Mouse (Mus musculus) midbrain, embryonic 16.5 days (tissue): ENCODE results near the gene Gimap7. TPM values are rescaled to one million over a fixed set of nuclear protein-coding genes. Genes with fewer than 3 reads are reported as not detected.

ENCODE experiments used
- ATAC-seq: fragments of 200-750 bp; cut with Nextera tagmentation; 2 replicates; pipeline ENCODE4 v1.8.0; 2017; ENCODE audit warnings: moderate TSS enrichment
- H3K27ac ChIP-seq: fragments of 300-500 bp; sonication (generic); 2 replicates; pipeline ENCODE4 v1.5.1; 2014; ENCODE audit warnings: mild to moderate bottlenecking, low read length, mixed read lengths
- H3K27me3 ChIP-seq: fragments of 300-500 bp; sonication (generic); 2 replicates; pipeline ENCODE4 v1.6.1; 2014; ENCODE audit warnings: low read depth, low read length, mixed read lengths; ENCODE audit not compliant: control insufficient read depth, insufficient read depth
- H3K36me3 ChIP-seq: fragments of 300-500 bp; sonication (generic); 2 replicates; pipeline ENCODE4 v1.6.1; 2014; ENCODE audit warnings: mild to moderate bottlenecking, low read length, moderate library complexity, mixed read lengths; ENCODE audit not compliant: control insufficient read depth, insufficient read depth
- H3K4me1 ChIP-seq: fragments of 300-500 bp; sonication (generic); 2 replicates; pipeline ENCODE4 v1.6.1; 2014; ENCODE audit warnings: mild to moderate bottlenecking, low read length, mixed read lengths; ENCODE audit not compliant: control insufficient read depth, insufficient read depth
- H3K4me2 ChIP-seq: fragments of 300-500 bp; sonication (generic); 2 replicates; pipeline ENCODE4 v1.6.1; 2014; ENCODE audit warnings: mild to moderate bottlenecking, low read length, mixed read lengths
- H3K4me3 ChIP-seq: fragments of 300-500 bp; sonication (generic); 2 replicates; pipeline ENCODE4 v1.5.1; 2014; ENCODE audit warnings: low read depth, mild to moderate bottlenecking, low read length, moderate library complexity, mixed read lengths
- H3K9ac ChIP-seq: fragments of 300-500 bp; sonication (generic); 2 replicates; pipeline ENCODE4 v1.6.1; 2014; ENCODE audit warnings: low read depth, low read length, mixed read lengths
- H3K9me3 ChIP-seq: fragments of 300-500 bp; sonication (generic); replicated peaks from 2 replicates; pipeline ENCODE4 v1.6.1; 2014; ENCODE audit warnings: mild to moderate bottlenecking, low read length, mixed read lengths; ENCODE audit not compliant: control insufficient read depth, poor library complexity, severe bottlenecking
- WGBS: fragments of 180-500 bp; shearing (Covaris S2); extraction: QIAGEN DNeasy Blood & Tissue Kit; methylation state at CpG from one replicate; pipeline ENCODE4 v1.1.7; 2014; 5-methylcytosine and 5-hydroxymethylcytosine counted together
- polyA plus RNA-seq: library from polyadenylated mRNA; unstranded; fragments of >200 nt; fragmentation: Nextera tagmentation; extraction: Ambion mirVana; gene quantifications from 2 replicates; pipeline ENCODE4 v1.2.1, GENCODE M21; 2015

Gene Gimap7
- polyA plus RNA-seq, 1 experiment from 2014 or later: not detected

- Histone ChIP-seq H3K4me2 (no peak overlapping the region), H3K27ac (no peak overlapping the region), H3K27me3 (no peaks in the 10 kb centered on the region), H3K4me3 (no peak overlapping the region), H3K9ac (no peak overlapping the region), H3K9me3 (no peaks in the 10 kb centered on the region), H3K4me1 (no peaks in the 10 kb centered on the region), H3K36me3 (no peaks in the 10 kb centered on the region)
- WGBS: 69% methylated on average over 5 of the region's 5 CpGs
- no peak for ATAC-seq
Measured at GRCm38 (mm10) chr6:48702601-48703000, 15.8 kb upstream of the Gimap7 start.

DNA sequence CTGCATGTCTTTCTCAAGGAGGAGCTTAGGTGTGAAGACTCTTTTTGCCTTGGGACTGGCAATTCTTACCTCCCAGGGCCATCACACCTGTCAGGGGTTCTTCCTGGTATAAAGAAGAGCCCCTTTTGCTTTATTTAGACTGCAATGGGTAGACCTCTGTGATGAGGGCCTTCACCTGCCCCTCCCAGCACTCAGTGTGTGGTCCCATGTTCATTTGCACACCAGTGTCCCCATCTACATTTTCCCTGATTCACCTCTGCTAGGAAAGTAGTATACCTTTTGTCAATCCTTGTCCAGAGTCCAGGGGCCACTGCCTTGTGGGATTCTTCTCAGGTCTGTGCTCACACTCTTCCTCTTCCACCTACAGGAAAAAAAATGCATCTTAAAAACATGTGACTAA is 14.3 kb upstream of the Gimap7 start:
- ATAC-seq: no peak

DNA sequence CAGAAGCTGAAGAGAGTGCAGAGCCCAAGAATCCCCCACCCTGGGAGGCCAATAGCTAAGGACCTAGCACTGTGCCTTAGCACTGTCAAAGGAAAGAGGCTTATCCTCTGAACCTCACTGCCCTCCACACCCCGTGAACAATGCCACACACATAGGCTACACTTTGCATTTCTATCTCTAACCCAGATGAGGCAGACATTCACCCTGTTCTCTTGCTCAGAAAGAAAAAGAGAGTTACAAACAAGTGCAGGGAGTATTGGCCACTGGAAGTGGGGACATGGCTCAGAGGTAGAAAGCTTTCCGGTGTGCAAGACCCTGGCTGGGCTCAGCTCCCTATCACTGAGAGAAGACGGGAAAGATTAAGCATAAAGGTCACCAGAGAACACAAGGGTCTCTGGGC is 12.3 kb upstream of the Gimap7 start:
- H3K4me2 ChIP-seq: no peak overlapping the region
- no peak overlapping the region for H3K9ac ChIP-seq
- no peaks in the 10 kb centered on the region for H3K27me3 ChIP-seq
- H3K27ac ChIP-seq: no peak overlapping the region
- WGBS: 39% methylated on average over 3 of the region's 3 CpGs
- no peaks in the 10 kb centered on the region for H3K9me3 ChIP-seq
- H3K36me3 ChIP-seq: no peaks in the 10 kb centered on the region
- H3K4me3 ChIP-seq: no peak overlapping the region
- no peak for ATAC-seq
- H3K4me1 ChIP-seq: no peaks in the 10 kb centered on the region

More for the DNA sequence above, 14.3 kb upstream of the Gimap7 start:
- Histone ChIP-seq H3K27me3 (no peaks in the 10 kb centered on the region), H3K4me3 (no peak overlapping the region), H3K9me3 (no peaks in the 10 kb centered on the region), H3K36me3 (no peaks in the 10 kb centered on the region), H3K27ac (no peak overlapping the region), H3K4me1 (no peaks in the 10 kb centered on the region), H3K4me2 (no peak overlapping the region), H3K9ac (no peak overlapping the region)

DNA sequence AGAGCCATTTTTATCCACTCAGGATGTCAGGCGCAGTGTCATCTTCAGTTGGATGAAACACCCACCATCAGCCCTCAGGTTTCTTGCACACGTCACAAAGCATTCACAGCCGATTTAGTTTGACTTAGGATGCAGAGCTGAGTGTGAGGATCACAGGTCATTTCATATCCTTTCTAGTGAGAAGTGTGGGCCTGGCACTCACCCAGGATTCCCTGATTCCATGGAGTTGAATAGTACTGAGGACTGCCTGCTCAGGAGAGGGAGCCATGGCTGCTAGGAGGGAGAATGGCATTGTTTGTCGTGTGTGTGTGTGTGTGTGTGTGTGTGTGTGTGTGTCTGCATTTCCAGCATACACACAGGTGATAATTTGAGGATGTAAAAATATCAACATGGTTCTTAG is 1.9 kb downstream of the Gimap7 start:
- Histone ChIP-seq H3K4me2 (no peak overlapping the region), H3K27me3 (no peaks in the 10 kb centered on the region), H3K36me3 (no peaks in the 10 kb centered on the region), H3K9me3 (no peaks in the 10 kb centered on the region), H3K27ac (no peak overlapping the region), H3K9ac (no peak overlapping the region), H3K4me1 (peaks cover 1% of the 10 kb centered on the region; the same call in 1 of the 2 replicates), H3K4me3 (no peak overlapping the region)
- 82% methylated on average over 4 of the region's 4 CpGs for WGBS
- no peak for ATAC-seq

GRCm38 (mm10) chr6:48723468-48723867 is 5.0 kb downstream of the Gimap7 start:
- Histone ChIP-seq H3K9ac (no peak overlapping the region), H3K27ac (no peak overlapping the region), H3K4me3 (no peak overlapping the region), H3K27me3 (no peaks in the 10 kb centered on the region), H3K36me3 (no peaks in the 10 kb centered on the region), H3K4me2 (no peak overlapping the region), H3K9me3 (no peaks in the 10 kb centered on the region), H3K4me1 (peaks cover 5% of the 10 kb centered on the region; the same call in 1 of the 2 replicates)
- WGBS: 87% methylated on average over 8 of the region's 8 CpGs
- no peak for ATAC-seq

GRCm38 (mm10) chr6:48725476-48725875 is 7.1 kb downstream of the Gimap7 start:
- no peak overlapping the region for H3K4me3 ChIP-seq
- H3K4me1 ChIP-seq: peaks cover 5% of the 10 kb centered on the region; the same call in 1 of the 2 replicates
- peak; percentile 64; the same call in 1 of the 2 replicates for ATAC-seq
- no peak overlapping the region for H3K4me2 ChIP-seq
- no peaks in the 10 kb centered on the region for H3K36me3 ChIP-seq
- no peak overlapping the region for H3K27ac ChIP-seq
- H3K9me3 ChIP-seq: no peaks in the 10 kb centered on the region
- 0% methylated on average over 1 of the region's 1 CpGs for WGBS
- no peak overlapping the region for H3K9ac ChIP-seq
- H3K27me3 ChIP-seq: no peaks in the 10 kb centered on the region

- Histone ChIP-seq H3K4me1 (peaks cover 5% of the 10 kb centered on the region; the same call in 1 of the 2 replicates), H3K4me3 (no peak overlapping the region), H3K27ac (no peak overlapping the region), H3K9me3 (no peaks in the 10 kb centered on the region), H3K9ac (no peak overlapping the region), H3K4me2 (no peak overlapping the region), H3K36me3 (no peaks in the 10 kb centered on the region), H3K27me3 (no peaks in the 10 kb centered on the region)
- WGBS: 97% methylated on average over 5 of the region's 5 CpGs
- no peak for ATAC-seq
Measured at GRCm38 (mm10) chr6:48727761-48728160, 9.3 kb downstream of the Gimap7 start.

DNA sequence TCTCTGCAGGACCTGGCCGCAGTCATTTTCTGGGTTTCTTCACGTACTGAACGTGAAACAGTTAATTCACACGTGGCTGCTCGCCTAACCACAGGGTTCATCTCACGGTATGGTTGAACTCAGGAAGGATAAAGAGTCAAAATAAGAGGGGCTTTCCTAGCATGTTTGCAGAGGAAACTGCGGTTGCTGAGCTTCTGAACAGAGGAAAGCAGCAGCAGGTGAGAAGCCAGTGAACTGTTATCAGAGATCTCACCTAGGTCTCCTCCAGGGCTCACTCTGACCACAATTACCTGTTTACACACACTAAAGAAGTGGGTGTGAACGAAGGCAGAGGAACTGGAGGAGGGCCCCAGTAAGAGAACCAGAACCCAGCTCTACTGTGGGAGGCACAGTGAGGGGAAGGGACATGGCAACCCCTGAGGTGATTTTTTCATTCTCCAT is 14.5 kb downstream of the Gimap7 start:
- Histone ChIP-seq H3K4me1 (no peaks in the 10 kb centered on the region), H3K9me3 (no peaks in the 10 kb centered on the region), H3K4me2 (no peak overlapping the region), H3K27ac (no peak overlapping the region), H3K27me3 (no peaks in the 10 kb centered on the region), H3K9ac (no peak overlapping the region), H3K36me3 (no peaks in the 10 kb centered on the region), H3K4me3 (no peak overlapping the region)
- WGBS: 54% methylated on average over 8 of the region's 8 CpGs
- ATAC-seq: no peak

- no peak overlapping the region for H3K9ac ChIP-seq
- H3K4me2 ChIP-seq: no peak overlapping the region
- ATAC-seq: no peak
- H3K27ac ChIP-seq: no peak overlapping the region
- no peaks in the 10 kb centered on the region for H3K27me3 ChIP-seq
- WGBS: 89% methylated on average over 1 of the region's 1 CpGs
- H3K4me3 ChIP-seq: no peak overlapping the region
- H3K9me3 ChIP-seq: no peaks in the 10 kb centered on the region
- no peaks in the 10 kb centered on the region for H3K4me1 ChIP-seq
- no peaks in the 10 kb centered on the region for H3K36me3 ChIP-seq
Measured at GRCm38 (mm10) chr6:48733660-48734059, 15.2 kb downstream of the Gimap7 start.
